Mouse (Mus musculus): ENCODE measurements at regions not wholly inside any gene's neighbourhood (a gene's known extent, or its start where the extent isn't known, plus 50 kb on each side); places are given as distances from the start of the nearest gene placed in this dataset.
A peak's percentile ranks its signal among the peaks of the same experiment; 100 is the strongest.
"Not testable (repeated sequence)": the region's sequence is repeated elsewhere in the genome, so short reads cannot be mapped to it uniquely, and the experiment has no call there.

GRCm38 (mm10) chr5:4248422-4248821, 56.3 kb downstream of the Mterf1b start:
- intact Hi-C loops (cut with DNase I) = no loop called here
- DNase-seq (ENCODE audit: low spot score in 2 of 2) = no peak

- DNase-seq (ENCODE audit: low spot score in 2 of 2) = not testable (repeated sequence)
Observed at GRCm38 (mm10) chr5:4254280-4254679, 62.1 kb downstream of the Mterf1b start.

GRCm38 (mm10) chr5:4257048-4257750, 65.0 kb downstream of the Mterf1b start:
- intact Hi-C loops (cut with DNase I) = no loop called here
- no peak for DNase-seq (ENCODE audit: low spot score in 2 of 2)

More at GRCm38 (mm10) chr5:4254280-4254679, 62.1 kb downstream of the Mterf1b start:
- intact Hi-C loops (cut with DNase I) = not testable (repeated sequence)

GRCm38 (mm10) chr5:4259260-4259659, 67.1 kb downstream of the Mterf1b start:
- intact Hi-C loops (cut with DNase I) = no loop called here
- no peak for DNase-seq (ENCODE audit: low spot score in 2 of 2)

- no peak for DNase-seq (ENCODE audit: low spot score in 2 of 2)
- intact Hi-C loops (cut with DNase I) = loop anchor here (5.0 kb wide), 2 partner anchors 495 to 655 kb away; partner anchors contain the start of gene Fzd1
Observed at GRCm38 (mm10) chr5:4262666-4263065, 70.5 kb downstream of the Mterf1b start.

- intact Hi-C loops (cut with DNase I) = loop anchor here (5.0 kb wide), 2 partner anchors 494 to 654 kb away; partner anchors contain the start of gene Fzd1
- DNase-seq (ENCODE audit: low spot score in 2 of 2) = peak in 1 of 2 experiments; percentile 7
Observed at GRCm38 (mm10) chr5:4263560-4264160, 71.5 kb downstream of the Mterf1b start.

- DNase-seq (ENCODE audit: low spot score in 2 of 2) = no peak
- intact Hi-C loops (cut with DNase I) = no loop called here
Observed at GRCm38 (mm10) chr5:4267717-4268116, 75.5 kb downstream of the Mterf1b start.

- DNase-seq (ENCODE audit: low spot score in 2 of 2) = no peak
- intact Hi-C loops (cut with DNase I) = no loop called here
Observed at GRCm38 (mm10) chr5:4273001-4273400, 80.8 kb downstream of the Mterf1b start.

- no peak for DNase-seq (ENCODE audit: low spot score in 2 of 2)
- intact Hi-C loops (cut with DNase I) = no loop called here
Observed at GRCm38 (mm10) chr5:4303616-4304015, 111.4 kb downstream of the Mterf1b start.

- no peak for DNase-seq (ENCODE audit: low spot score in 2 of 2)
Observed at GRCm38 (mm10) chr5:4304201-4304600, 112.0 kb downstream of the Mterf1b start.

GRCm38 (mm10) chr5:4308514-4308913, 116.3 kb downstream of the Mterf1b start:
- no peak for DNase-seq (ENCODE audit: low spot score in 2 of 2)
- intact Hi-C loops (cut with DNase I) = no loop called here

More at GRCm38 (mm10) chr5:4304201-4304600, 112.0 kb downstream of the Mterf1b start:
- intact Hi-C loops (cut with DNase I) = no loop called here

- intact Hi-C loops (cut with DNase I) = no loop called here
- DNase-seq (ENCODE audit: low spot score in 2 of 2) = no peak
Observed at GRCm38 (mm10) chr5:4311169-4311568, 119.0 kb downstream of the Mterf1b start.

- intact Hi-C loops (cut with DNase I) = no loop called here
- no peak for DNase-seq (ENCODE audit: low spot score in 2 of 2)
Observed at GRCm38 (mm10) chr5:4311599-4311998, 119.4 kb downstream of the Mterf1b start.

GRCm38 (mm10) chr5:4312675-4313074, 120.5 kb downstream of the Mterf1b start:
- no peak for DNase-seq (ENCODE audit: low spot score in 2 of 2)
- intact Hi-C loops (cut with DNase I) = no loop called here

- intact Hi-C loops (cut with DNase I) = no loop called here
Observed at GRCm38 (mm10) chr5:4322634-4323386, 130.6 kb downstream of the Mterf1b start.

GRCm38 (mm10) chr5:4323387-4323704, 131.2 kb downstream of the Mterf1b start:
- intact Hi-C loops (cut with DNase I) = no loop called here
- no peak for DNase-seq (ENCODE audit: low spot score in 2 of 2)

More at GRCm38 (mm10) chr5:4322634-4323386, 130.6 kb downstream of the Mterf1b start:
- no peak for DNase-seq (ENCODE audit: low spot score in 2 of 2)

GRCm38 (mm10) chr5:4325813-4326212, 133.6 kb downstream of the Mterf1b start:
- intact Hi-C loops (cut with DNase I) = no loop called here
- no peak for DNase-seq (ENCODE audit: low spot score in 2 of 2)

GRCm38 (mm10) chr5:4326309-4327014, 134.3 kb downstream of the Mterf1b start:
- intact Hi-C loops (cut with DNase I) = no loop called here
- no peak for DNase-seq (ENCODE audit: low spot score in 2 of 2)

GRCm38 (mm10) chr5:4335683-4336082, 143.5 kb downstream of the Mterf1b start:
- intact Hi-C loops (cut with DNase I) = no loop called here
- DNase-seq (ENCODE audit: low spot score in 2 of 2) = no peak

- DNase-seq (ENCODE audit: low spot score in 2 of 2) = no peak
- intact Hi-C loops (cut with DNase I) = no loop called here
Observed at GRCm38 (mm10) chr5:4341956-4342355, 149.8 kb downstream of the Mterf1b start.
